Mouse (Mus musculus): ENCODE data around the gene Slc38a6.

- no peak for TF ChIP-seq POLR2A (IDR thresholded peaks at IDR 0.05; ENCODE audit: low read depth, low read length)
- TF ChIP-seq CTCF (IDR thresholded peaks at IDR 0.05; ENCODE audit: borderline replicate concordance, insufficient read depth, low read length): no peak
Observed at GRCm38 (mm10) chr12:73383179-73383510, 96.6 kb downstream of the Slc38a6 start.

Data from embryonic fibroblast, embryonic 13.5 days (primary cell).